Mouse (Mus musculus) intestine, embryonic 16.5 days (tissue): ENCODE measurements at regions not wholly inside any gene's neighbourhood (a gene's known extent, or its start where the extent isn't known, plus 50 kb on each side); places are given as distances from the start of the nearest gene placed in this dataset.

ENCODE experiments used
- ATAC-seq: fragments of 200-750 bp; cut with Nextera tagmentation; 2 replicates; pipeline ENCODE4 v1.8.0; 2017; ENCODE audit warnings: moderate TSS enrichment, moderate library complexity
- H3K27ac ChIP-seq: fragments of 300-500 bp; sonication (generic); 2 replicates; pipeline ENCODE4 v1.5.1; 2014; ENCODE audit warnings: mild to moderate bottlenecking, low read length
- H3K27me3 ChIP-seq: fragments of 300-500 bp; sonication (generic); replicated peaks from 2 replicates; pipeline ENCODE4 v1.6.1; 2014; ENCODE audit warnings: low read length, control low read depth, mixed read lengths; ENCODE audit not compliant: control insufficient read depth, insufficient read depth
- H3K36me3 ChIP-seq: fragments of 300-500 bp; sonication (generic); 2 replicates; pipeline ENCODE4 v1.6.1; 2014; ENCODE audit warnings: low read length, control low read depth; ENCODE audit not compliant: control insufficient read depth, insufficient read depth
- H3K4me1 ChIP-seq: fragments of 300-500 bp; sonication (generic); 2 replicates; pipeline ENCODE4 v1.6.1; 2014; ENCODE audit warnings: low read length, control low read depth, mixed read lengths; ENCODE audit not compliant: control insufficient read depth, insufficient read depth
- H3K4me2 ChIP-seq: fragments of 300-500 bp; sonication (generic); 2 replicates; pipeline ENCODE4 v1.6.1; 2014; ENCODE audit warnings: low read depth, low read length, control low read depth
- H3K4me3 ChIP-seq: fragments of 300-500 bp; sonication (generic); 2 replicates; pipeline ENCODE4 v1.5.1; 2014; ENCODE audit warnings: mild to moderate bottlenecking, low read length
- H3K9ac ChIP-seq: fragments of 300-500 bp; sonication (generic); 2 replicates; pipeline ENCODE4 v1.6.1; 2014; ENCODE audit warnings: low read depth, low read length
- H3K9me3 ChIP-seq: fragments of 300-500 bp; sonication (generic); 2 replicates; pipeline ENCODE4 v1.6.1; 2016; ENCODE audit warnings: low read length, control low read depth; ENCODE audit not compliant: control insufficient read depth
- WGBS: fragments of 180-500 bp; shearing (Covaris S2); extraction: QIAGEN DNeasy Blood & Tissue Kit; methylation state at CpG from one replicate; pipeline ENCODE4 v1.1.7; 2014; 5-methylcytosine and 5-hydroxymethylcytosine counted together

GRCm38 (mm10) chr4:53235870-53236269 is 76.2 kb upstream of the Abca1 start:
- Histone ChIP-seq H3K9me3 (no peaks in the 10 kb centered on the region), H3K27me3 (no peaks in the 10 kb centered on the region), H3K9ac (no peak overlapping the region), H3K27ac (no peak overlapping the region), H3K4me3 (no peak overlapping the region), H3K36me3 (no peaks in the 10 kb centered on the region), H3K4me2 (no peak overlapping the region), H3K4me1 (no peaks in the 10 kb centered on the region)
- no peak for ATAC-seq
- WGBS = 30% methylated on average over 2 of the region's 2 CpGs

DNA sequence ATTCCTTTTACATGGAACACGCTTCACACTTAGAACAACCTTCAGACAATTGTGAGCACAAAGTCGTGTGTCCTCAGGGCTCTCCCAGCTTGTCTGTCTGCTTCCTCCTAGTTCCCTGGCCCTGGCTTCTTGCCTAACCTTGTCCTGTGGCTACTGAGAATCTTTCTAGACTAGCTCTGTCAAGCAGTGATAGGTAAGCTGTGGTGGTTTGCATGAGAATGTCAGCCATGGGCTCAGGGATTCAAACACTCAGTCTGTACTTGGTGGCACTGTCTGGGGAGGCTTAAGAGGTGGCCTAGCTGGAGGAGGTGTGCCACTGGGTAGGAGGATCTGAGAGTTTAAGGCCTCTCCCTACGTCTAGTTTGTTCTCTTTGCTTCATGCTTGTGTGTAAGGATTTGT is 72.7 kb upstream of the Abca1 start:
- Histone ChIP-seq H3K4me3 (no peak overlapping the region), H3K27me3 (no peaks in the 10 kb centered on the region), H3K27ac (no peak overlapping the region), H3K4me2 (no peak overlapping the region), H3K4me1 (no peaks in the 10 kb centered on the region; the same call in 1 of the 2 replicates), H3K36me3 (no peaks in the 10 kb centered on the region), H3K9ac (no peak overlapping the region), H3K9me3 (no peaks in the 10 kb centered on the region)
- WGBS = 79% methylated on average over 3 of the region's 3 CpGs
- no peak for ATAC-seq

DNA sequence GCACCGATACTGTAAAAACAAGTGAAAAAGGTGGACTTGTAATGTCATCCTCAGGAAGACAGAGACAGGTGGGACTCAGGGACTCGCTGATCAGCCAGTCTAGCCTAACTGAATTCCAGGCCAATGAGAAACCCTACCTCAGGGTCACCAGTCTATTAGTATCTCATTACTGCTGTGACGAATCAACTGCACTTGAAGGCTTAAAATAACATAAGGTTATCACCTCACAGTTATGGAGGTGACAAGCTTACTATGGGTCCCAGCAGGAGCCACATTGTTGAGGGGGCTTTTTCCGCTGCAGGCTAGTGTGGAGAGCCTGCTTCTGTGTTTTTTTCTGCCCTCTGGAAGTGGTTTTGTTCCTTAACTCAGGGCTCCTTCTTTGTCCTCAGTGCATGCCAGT is 72.2 kb upstream of the Abca1 start:
- 78% methylated on average over 4 of the region's 4 CpGs for WGBS
- Histone ChIP-seq H3K36me3 (no peaks in the 10 kb centered on the region), H3K4me3 (no peak overlapping the region), H3K4me1 (no peaks in the 10 kb centered on the region; the same call in 1 of the 2 replicates), H3K9me3 (no peaks in the 10 kb centered on the region), H3K4me2 (no peak overlapping the region), H3K9ac (no peak overlapping the region), H3K27me3 (no peaks in the 10 kb centered on the region), H3K27ac (no peak overlapping the region)
- no peak for ATAC-seq

- Histone ChIP-seq H3K9ac (no peak overlapping the region), H3K4me3 (no peak overlapping the region), H3K27ac (no peak overlapping the region), H3K4me2 (no peak overlapping the region), H3K27me3 (no peaks in the 10 kb centered on the region), H3K36me3 (no peaks in the 10 kb centered on the region), H3K9me3 (no peaks in the 10 kb centered on the region), H3K4me1 (no peaks in the 10 kb centered on the region; the same call in 1 of the 2 replicates)
- WGBS = 93% methylated on average over 2 of the region's 2 CpGs
- no peak for ATAC-seq
These were observed 71.4 kb upstream of the Abca1 start for GRCm38 (mm10) chr4:53231046-53231445.

DNA sequence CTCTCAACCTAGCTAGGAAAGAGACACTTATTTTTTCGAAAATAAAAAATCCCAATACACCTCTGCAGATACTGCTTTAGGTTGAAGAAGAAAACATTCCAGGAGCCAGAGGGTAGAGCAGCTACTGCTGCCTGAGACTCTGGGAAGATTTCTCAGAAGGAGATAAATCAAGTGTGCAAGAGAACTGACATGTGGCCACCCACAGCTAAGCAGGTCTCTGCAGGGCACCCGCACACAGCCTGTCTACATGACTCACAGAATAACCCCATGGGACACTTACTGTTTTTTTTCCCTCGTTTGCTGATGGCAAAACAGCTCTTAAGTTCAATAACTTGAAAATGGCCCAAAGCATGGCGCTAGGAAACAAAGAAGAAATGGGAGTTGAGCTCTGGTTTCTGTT is 68.7 kb upstream of the Abca1 start:
- no peaks in the 10 kb centered on the region for H3K36me3 ChIP-seq
- no peaks in the 10 kb centered on the region; the same call in 1 of the 2 replicates for H3K4me1 ChIP-seq
- no peak for ATAC-seq
- H3K4me2 ChIP-seq = no peak overlapping the region
- H3K4me3 ChIP-seq = no peak overlapping the region
- no peak overlapping the region for H3K27ac ChIP-seq
- no peaks in the 10 kb centered on the region for H3K9me3 ChIP-seq
- WGBS = 52% methylated on average over 4 of the region's 4 CpGs
- H3K9ac ChIP-seq = no peak overlapping the region
- H3K27me3 ChIP-seq = no peaks in the 10 kb centered on the region

- ATAC-seq = peak; percentile 76
- WGBS = 43% methylated on average over 8 of the region's 8 CpGs
These were observed 68.1 kb upstream of the Abca1 start for GRCm38 (mm10) chr4:53227771-53228170.

GRCm38 (mm10) chr4:53227071-53227470 is 67.4 kb upstream of the Abca1 start:
- H3K27me3 ChIP-seq = no peaks in the 10 kb centered on the region
- H3K4me3 ChIP-seq = no peak overlapping the region
- no peak for ATAC-seq
- H3K9ac ChIP-seq = no peak overlapping the region
- H3K4me2 ChIP-seq = no peak overlapping the region
- H3K36me3 ChIP-seq = no peaks in the 10 kb centered on the region
- H3K4me1 ChIP-seq = no peaks in the 10 kb centered on the region; the same call in 1 of the 2 replicates
- no peak overlapping the region for H3K27ac ChIP-seq
- no peaks in the 10 kb centered on the region for H3K9me3 ChIP-seq
- WGBS = 77% methylated on average over 1 of the region's 1 CpGs

More at GRCm38 (mm10) chr4:53227771-53228170, 68.1 kb upstream of the Abca1 start:
- Histone ChIP-seq H3K9ac (no peak overlapping the region), H3K27me3 (no peaks in the 10 kb centered on the region), H3K4me1 (no peaks in the 10 kb centered on the region; the same call in 1 of the 2 replicates), H3K9me3 (no peaks in the 10 kb centered on the region), H3K36me3 (no peaks in the 10 kb centered on the region), H3K4me3 (no peak overlapping the region), H3K4me2 (no peak overlapping the region), H3K27ac (no peak overlapping the region)

- Histone ChIP-seq H3K4me3 (no peak overlapping the region), H3K4me1 (no peaks in the 10 kb centered on the region; the same call in 1 of the 2 replicates), H3K27ac (no peak overlapping the region), H3K27me3 (no peaks in the 10 kb centered on the region), H3K4me2 (no peak overlapping the region), H3K9ac (no peak overlapping the region), H3K36me3 (no peaks in the 10 kb centered on the region), H3K9me3 (no peaks in the 10 kb centered on the region)
- no peak for ATAC-seq
- 82% methylated on average over 3 of the region's 3 CpGs for WGBS
These were observed 66.7 kb upstream of the Abca1 start for GRCm38 (mm10) chr4:53226376-53226775.

DNA sequence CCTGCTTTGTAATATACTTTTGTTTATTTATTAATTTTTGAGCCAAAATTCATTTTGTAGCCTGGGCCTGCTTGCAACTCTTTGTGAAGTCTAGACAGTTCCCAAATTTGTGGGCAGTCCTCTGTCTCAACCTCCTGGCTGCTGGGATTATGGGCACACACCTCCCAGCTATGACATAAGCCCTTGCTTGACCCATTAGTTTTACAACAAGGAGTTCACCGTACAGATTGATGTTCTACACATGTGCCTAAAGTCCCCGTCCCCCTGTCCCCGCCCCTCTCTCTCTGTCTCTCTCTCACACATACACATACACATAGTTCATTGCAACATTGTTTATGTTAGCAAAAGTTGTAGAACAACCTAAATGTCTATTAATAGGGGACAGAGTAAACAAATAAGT is 63.7 kb upstream of the Abca1 start:
- H3K36me3 ChIP-seq = no peaks in the 10 kb centered on the region
- H3K27me3 ChIP-seq = no peaks in the 10 kb centered on the region
- 66% methylated on average over 3 of the region's 3 CpGs for WGBS
- H3K4me1 ChIP-seq = peaks cover 5% of the 10 kb centered on the region; the same call in 1 of the 2 replicates
- no peak overlapping the region for H3K4me2 ChIP-seq
- no peak for ATAC-seq
- H3K9ac ChIP-seq = no peak overlapping the region
- H3K9me3 ChIP-seq = no peaks in the 10 kb centered on the region
- no peak overlapping the region for H3K27ac ChIP-seq
- H3K4me3 ChIP-seq = no peak overlapping the region

DNA sequence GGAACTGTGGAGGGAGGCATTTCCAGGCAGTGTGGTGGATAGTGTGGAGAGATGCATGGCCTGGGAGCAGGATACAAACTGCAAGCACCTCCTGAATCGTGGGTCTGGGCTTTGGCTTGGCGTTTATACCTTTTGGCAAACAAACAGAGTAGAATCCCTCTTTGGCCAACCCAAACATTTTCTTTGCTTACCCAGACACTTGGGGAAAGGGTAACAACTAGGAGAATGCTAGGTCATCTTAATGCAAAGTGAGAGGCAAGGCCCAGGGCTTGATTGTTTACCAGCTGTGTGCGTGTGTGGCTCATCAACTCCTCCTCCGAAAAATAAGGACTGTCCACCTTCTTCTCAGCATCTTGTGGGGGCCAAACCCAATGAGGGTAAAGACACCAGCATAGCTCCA is 61.1 kb upstream of the Abca1 start:
- Histone ChIP-seq H3K9me3 (no peaks in the 10 kb centered on the region), H3K36me3 (no peaks in the 10 kb centered on the region), H3K27ac (no peak overlapping the region), H3K4me2 (no peak overlapping the region), H3K9ac (no peak overlapping the region), H3K27me3 (no peaks in the 10 kb centered on the region), H3K4me3 (no peak overlapping the region), H3K4me1 (peaks cover 11% of the 10 kb centered on the region; the same call in 1 of the 2 replicates)
- no peak for ATAC-seq
- 65% methylated on average over 4 of the region's 4 CpGs for WGBS
